In genomic region chr17:62627508-62627907, GRCm38 (mm10) we compare ENCODE assay signal across 29 mouse cellular contexts.
DNase-seq lines count a peak whose midpoint lies in the region; ATAC-seq and TF ChIP-seq lines count a peak whose summit lies in the region.
"Had no signal": no experiment of that assay in that cellular context is flagged by ENCODE, and none has a peak within 500 bp of the region (broad histone marks: within the 10 kb centered on the region; RNA-seq: fewer than 3 reads in every experiment).

No protein-coding gene starts in this region.

- H3K27me3 ChIP-seq in liver, adult 2 months (ENCODE audit: control insufficient read depth, insufficient read depth, low read length): no peaks in the 10 kb centered on the region
- no peaks in the 10 kb centered on the region for H3K27me3 ChIP-seq in stomach, embryonic 16.5 days (ENCODE audit: control insufficient read depth, insufficient read depth, low read length)
- no peaks in the 10 kb centered on the region for H3K27me3 ChIP-seq in stomach, postnatal 0 days (ENCODE audit: control insufficient read depth, insufficient read depth, low read length)
- no peaks in the 10 kb centered on the region for H3K27me3 ChIP-seq in hindbrain, embryonic 12.5 days
- H3K27me3 ChIP-seq: embryonic facial prominence, embryonic 13.5 days; heart, embryonic 13.5 days had no signal

- DNase-seq in liver, adult 2 months (ENCODE audit: extremely low read depth, low read depth, low spot score): peak; percentile 13
- DNase-seq in liver: no peak
- no peak for DNase-seq in stomach, postnatal 0 days (ENCODE audit: low spot score)
- DNase-seq in left cerebral cortex, postnatal 14 days (ENCODE audit: low spot score in 2 of 2): no peak
- DNase-seq in urinary bladder, postnatal 4 days (ENCODE audit: low spot score in 2 of 2): no peak
- DNase-seq: adrenal gland, adult 2 months; adrenal gland, postnatal 14 days; B cell, adult 2 months; cerebellum, adult 11 months; cerebellum, adult 2 months; cerebellum, adult 9-11 months; cerebellum, postnatal 25 days; embryo, embryonic 11 days; gastrocnemius, adult 2 months; gastrocnemius, postnatal 14 days; heart, adult 18-20 months; heart, postnatal 14 days; heart, postnatal 4 days had no signal

- H3K27ac ChIP-seq in liver, adult 2 months (replicated peaks; ENCODE audit: insufficient read depth, low read depth, low read length): no peak overlapping the region
- H3K27ac ChIP-seq in stomach, embryonic 16.5 days (ENCODE audit: low read length): peak overlapping the region; percentile 27; the same call in 1 of the 2 replicates
- H3K27ac ChIP-seq in stomach, postnatal 0 days (replicated peaks): no peak overlapping the region; the same call in 1 of the 2 replicates
- H3K27ac ChIP-seq in hindbrain, embryonic 12.5 days: no peak overlapping the region
- H3K27ac ChIP-seq: embryonic facial prominence, embryonic 10.5 days; embryonic facial prominence, embryonic 13.5 days; forebrain, embryonic 12.5 days; gastrocnemius, adult 2 months; heart, embryonic 10.5 days; heart, embryonic 13.5 days had no signal

- H3K4me3 ChIP-seq in liver, adult 2 months (ENCODE audit: insufficient read depth, low read depth, low read length): no peak overlapping the region
- H3K4me3 ChIP-seq in stomach, embryonic 16.5 days (replicated peaks; ENCODE audit: low read length): no peak overlapping the region
- H3K4me3 ChIP-seq in stomach, postnatal 0 days (ENCODE audit: low read depth, low read length): no peak overlapping the region
- H3K4me3 ChIP-seq in hindbrain, embryonic 12.5 days: no peak overlapping the region
- H3K4me3 ChIP-seq: embryonic facial prominence, embryonic 10.5 days; embryonic facial prominence, embryonic 13.5 days; erythroblast, embryonic 14.5 days; forebrain, embryonic 12.5 days; gastrocnemius, adult 2 months; heart, embryonic 10.5 days; heart, embryonic 13.5 days had no signal

- intact Hi-C loops in left cerebral cortex, postnatal 14 days (cut with DNase I): no loop called here

- H3K36me3 ChIP-seq in liver, adult 2 months (ENCODE audit: control insufficient read depth, insufficient read depth, low read length): no peaks in the 10 kb centered on the region
- H3K36me3 ChIP-seq in stomach, embryonic 16.5 days (ENCODE audit: control insufficient read depth, insufficient read depth, low read length): no peaks in the 10 kb centered on the region
- H3K36me3 ChIP-seq in stomach, postnatal 0 days (ENCODE audit: control insufficient read depth, insufficient read depth, low read length): no peaks in the 10 kb centered on the region
- no peaks in the 10 kb centered on the region for H3K36me3 ChIP-seq in hindbrain, embryonic 12.5 days
- H3K36me3 ChIP-seq: embryonic facial prominence, embryonic 10.5 days; embryonic facial prominence, embryonic 13.5 days; forebrain, embryonic 12.5 days; heart, embryonic 10.5 days; heart, embryonic 13.5 days had no signal

- no peak overlapping the region for H3K9ac ChIP-seq in liver, adult 2 months (ENCODE audit: low read depth, low read length)
- H3K9ac ChIP-seq in stomach, embryonic 16.5 days (ENCODE audit: low read length): no peak overlapping the region
- H3K9ac ChIP-seq in stomach, postnatal 0 days (ENCODE audit: low read length): no peak overlapping the region
- H3K9ac ChIP-seq in hindbrain, embryonic 12.5 days: no peak overlapping the region
- H3K9ac ChIP-seq: embryonic facial prominence, embryonic 13.5 days; forebrain, embryonic 12.5 days; heart, embryonic 13.5 days had no signal

- ATAC-seq in stomach, embryonic 16.5 days (ENCODE audit: insufficient read depth, low FRiP score): no peak
- ATAC-seq in stomach, postnatal 0 days (ENCODE audit: low FRiP score, low TSS enrichment): no peak
- peak; percentile 83 for ATAC-seq in megakaryocyte, adult 5-6 weeks (ENCODE audit: poor library complexity, severe bottlenecking)
- ATAC-seq in hindbrain, embryonic 12.5 days (ENCODE audit: low FRiP score): no peak
- ATAC-seq: forebrain, embryonic 16.5 days; hindbrain, embryonic 16.5 days had no signal

- H3K4me2 ChIP-seq in stomach, embryonic 16.5 days (ENCODE audit: low read depth, low read length): no peak overlapping the region
- no peak overlapping the region for H3K4me2 ChIP-seq in stomach, postnatal 0 days (replicated peaks; ENCODE audit: low read depth)
- H3K4me2 ChIP-seq in hindbrain, embryonic 12.5 days (replicated peaks): no peak overlapping the region
- H3K4me2 ChIP-seq: embryonic facial prominence, embryonic 13.5 days; forebrain, embryonic 12.5 days; heart, embryonic 13.5 days had no signal

- TF ChIP-seq POLR2A in liver, adult 2 months (IDR thresholded peaks at IDR 0.05; ENCODE audit: extremely low read depth, insufficient read depth, low read length): no peak

- H3K79me2 ChIP-seq in liver, adult 2 months (ENCODE audit: control insufficient read depth, insufficient read depth, low read length): no peaks in the 10 kb centered on the region

- H3K4me1 ChIP-seq in liver, adult 2 months (ENCODE audit: control insufficient read depth, insufficient read depth, low read length): no peaks in the 10 kb centered on the region
- H3K4me1 ChIP-seq in stomach, embryonic 16.5 days (ENCODE audit: control insufficient read depth, insufficient read depth, low read length): peaks cover 11% of the 10 kb centered on the region
- H3K4me1 ChIP-seq in stomach, postnatal 0 days (replicated peaks; ENCODE audit: control insufficient read depth, insufficient read depth): no peaks in the 10 kb centered on the region
- H3K4me1 ChIP-seq in hindbrain, embryonic 12.5 days: peaks cover 18% of the 10 kb centered on the region
- H3K4me1 ChIP-seq: heart, embryonic 10.5 days; heart, embryonic 13.5 days had no signal

- H3K9me3 ChIP-seq in stomach, embryonic 16.5 days (replicated peaks; ENCODE audit: control insufficient read depth, low read length): no peaks in the 10 kb centered on the region
- no peaks in the 10 kb centered on the region for H3K9me3 ChIP-seq in stomach, postnatal 0 days (ENCODE audit: control insufficient read depth, low read length)
- H3K9me3 ChIP-seq in hindbrain, embryonic 12.5 days (replicated peaks): no peaks in the 10 kb centered on the region
- H3K9me3 ChIP-seq: embryonic facial prominence, embryonic 10.5 days; embryonic facial prominence, embryonic 13.5 days; forebrain, embryonic 12.5 days; heart, embryonic 10.5 days; heart, embryonic 13.5 days had no signal

- TF ChIP-seq EP300 in stomach, postnatal 0 days (optimal IDR thresholded peaks at IDR 0.05): no peak

- no peak for TF ChIP-seq CTCF in liver, adult 2 months (IDR thresholded peaks at IDR 0.05; ENCODE audit: low read depth, low read length)
- no peak for TF ChIP-seq CTCF in stomach, postnatal 0 days (IDR thresholded peaks at IDR 0.05; ENCODE audit: low read depth)

- WGBS in liver, adult 2 months: 64% methylated on average over 1 of the region's 1 CpGs
- whole genome bisulfite sequencing in stomach, embryonic 16.5 days: 49% methylated on average over 1 of the region's 1 CpGs
- 28% methylated on average over 1 of the region's 1 CpGs for WGBS in stomach, postnatal 0 days
- WGBS in hindbrain, embryonic 12.5 days: 89% methylated on average over 1 of the region's 1 CpGs
